Mouse (Mus musculus): Measurements from ENCODE around the gene Agbl4.
"Not testable (repeated sequence)": the region's sequence is repeated elsewhere in the genome, so short reads cannot be mapped to it uniquely, and the experiment has no call there.

Gene Agbl4

DNA sequence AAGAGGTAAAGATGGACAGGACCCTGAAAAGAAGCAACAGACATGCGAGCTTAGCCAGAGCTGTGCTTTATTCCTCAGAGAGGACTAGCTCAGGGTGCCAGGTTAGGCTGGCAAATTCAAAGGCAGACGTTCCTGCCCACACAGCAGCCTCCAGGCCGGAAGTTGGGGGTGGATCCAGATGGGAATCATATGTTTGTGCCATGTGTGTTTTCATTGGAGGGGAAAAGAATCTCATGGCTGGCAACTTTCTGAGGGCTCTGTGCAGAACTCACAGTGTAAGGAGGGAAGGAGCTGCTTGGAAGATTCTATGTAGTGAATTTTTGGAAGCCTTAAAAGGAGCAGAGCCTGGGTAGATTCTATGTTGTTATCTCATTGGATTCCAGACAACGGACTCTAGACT is 519.1 kb downstream of the Agbl4 start:
- DNase-seq (ENCODE audit: low read depth, low spot score), result no peak

- no peak for DNase-seq (ENCODE audit: low read depth, low spot score)
These were observed 523.6 kb downstream of the Agbl4 start for GRCm38 (mm10) chr4:110921013-110921412.

GRCm38 (mm10) chr4:111001641-111002040 is 604.2 kb downstream of the Agbl4 start:
- no peak for DNase-seq (ENCODE audit: low read depth, low spot score)

- DNase-seq (ENCODE audit: low read depth, low spot score), result no peak
These were observed 607.4 kb downstream of the Agbl4 start for GRCm38 (mm10) chr4:111004719-111005479.

GRCm38 (mm10) chr4:111019376-111019775 is 621.9 kb downstream of the Agbl4 start:
- DNase-seq (ENCODE audit: low read depth, low spot score), result no peak

- no peak for DNase-seq (ENCODE audit: low read depth, low spot score)
These were observed 669.9 kb downstream of the Agbl4 start for GRCm38 (mm10) chr4:111067330-111067729.

GRCm38 (mm10) chr4:111073738-111074497 is 676.5 kb downstream of the Agbl4 start:
- DNase-seq (ENCODE audit: low read depth, low spot score), result no peak

GRCm38 (mm10) chr4:111074701-111075154 is 677.3 kb downstream of the Agbl4 start:
- no peak for DNase-seq (ENCODE audit: low read depth, low spot score)

DNA sequence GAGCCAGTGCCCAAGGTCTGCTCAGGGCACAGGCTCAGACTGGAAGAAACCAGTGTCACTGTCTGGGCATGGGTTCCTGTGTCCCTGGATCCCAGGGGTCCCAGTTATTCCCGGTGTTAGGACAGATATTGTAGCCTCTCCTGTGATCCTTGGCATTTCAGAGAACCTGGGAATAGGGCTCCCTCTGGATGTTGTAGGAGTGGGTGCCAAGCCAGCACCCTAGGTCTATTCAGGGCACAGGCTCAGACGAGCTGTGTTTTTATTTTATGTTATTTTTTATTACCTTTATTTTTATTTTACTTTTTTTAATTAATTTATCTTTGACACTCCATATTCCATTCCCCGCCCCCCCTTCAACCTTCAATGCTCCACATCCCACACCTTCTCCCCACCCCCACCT is 680.3 kb downstream of the Agbl4 start:
- DNase-seq (ENCODE audit: low read depth, low spot score), result no peak

- no peak for DNase-seq (ENCODE audit: low read depth, low spot score)
These were observed 687.9 kb downstream of the Agbl4 start for GRCm38 (mm10) chr4:111085330-111085729.

DNA sequence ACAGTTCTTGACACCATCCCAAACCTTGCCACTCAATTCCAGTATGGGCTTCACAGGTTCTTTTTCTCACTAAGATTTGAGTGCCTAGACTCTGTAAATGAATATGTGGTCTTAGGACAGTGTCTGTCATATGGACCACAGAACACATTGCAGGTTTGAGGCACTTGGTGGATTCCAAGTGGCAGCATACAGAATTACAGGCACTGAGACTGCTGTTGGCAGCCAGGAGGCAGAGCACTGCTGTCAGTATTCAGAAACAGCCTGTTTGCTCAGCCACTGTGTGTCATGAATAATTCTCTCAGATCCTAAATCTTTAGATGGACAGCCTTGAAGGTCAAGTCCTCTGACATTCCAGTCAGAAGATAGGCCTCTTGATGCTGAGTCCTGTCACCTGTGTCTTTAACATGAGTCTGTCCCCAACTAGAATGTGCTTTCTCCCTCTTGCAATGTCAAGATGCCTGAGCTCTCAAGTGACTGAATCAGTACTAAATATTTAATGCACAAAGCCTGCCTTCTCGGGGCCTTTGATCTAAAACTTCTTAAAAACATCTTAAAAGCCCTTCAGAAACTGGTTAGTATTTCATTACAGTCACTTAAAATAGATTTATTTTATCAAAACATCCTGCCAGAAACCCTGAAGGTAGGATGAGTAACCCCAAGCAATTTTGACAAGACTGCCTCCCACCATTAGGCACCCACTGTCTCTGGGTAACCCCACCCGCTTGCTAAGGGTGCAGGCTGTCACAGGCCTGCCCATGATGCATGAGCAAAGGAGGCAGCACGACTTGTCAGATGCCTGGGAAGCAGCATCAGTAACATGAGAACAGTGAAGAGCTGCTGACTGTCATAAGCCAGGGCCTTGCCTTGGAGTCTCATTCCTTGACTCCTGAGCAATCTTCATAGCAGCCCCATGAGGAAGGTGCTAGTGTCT is 739.0 kb downstream of the Agbl4 start:
- DNase-seq (ENCODE audit: low read depth, low spot score), result no peak

GRCm38 (mm10) chr4:111147748-111148147 is 750.3 kb downstream of the Agbl4 start:
- DNase-seq (ENCODE audit: low read depth, low spot score), result no peak

DNA sequence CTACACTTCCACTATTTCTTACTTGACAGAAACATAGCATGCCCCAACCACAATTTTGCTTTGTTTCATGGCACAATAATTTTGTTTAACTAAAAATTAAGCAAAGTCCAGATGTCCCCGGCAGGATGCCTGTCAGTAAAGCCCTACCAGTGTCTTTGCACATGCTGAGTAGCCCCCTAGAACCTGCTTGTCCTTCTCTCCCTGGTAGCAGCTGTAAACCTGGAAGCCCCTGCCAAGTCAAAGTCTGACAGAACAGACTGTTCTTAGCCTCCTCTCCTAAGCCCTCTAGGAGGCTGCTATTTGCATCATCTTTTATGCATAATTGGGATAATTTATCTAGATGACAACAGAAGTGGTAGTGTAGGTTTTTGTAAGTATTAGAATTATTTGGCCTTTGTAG is 758.4 kb downstream of the Agbl4 start:
- DNase-seq (ENCODE audit: low read depth, low spot score), result no peak

DNA sequence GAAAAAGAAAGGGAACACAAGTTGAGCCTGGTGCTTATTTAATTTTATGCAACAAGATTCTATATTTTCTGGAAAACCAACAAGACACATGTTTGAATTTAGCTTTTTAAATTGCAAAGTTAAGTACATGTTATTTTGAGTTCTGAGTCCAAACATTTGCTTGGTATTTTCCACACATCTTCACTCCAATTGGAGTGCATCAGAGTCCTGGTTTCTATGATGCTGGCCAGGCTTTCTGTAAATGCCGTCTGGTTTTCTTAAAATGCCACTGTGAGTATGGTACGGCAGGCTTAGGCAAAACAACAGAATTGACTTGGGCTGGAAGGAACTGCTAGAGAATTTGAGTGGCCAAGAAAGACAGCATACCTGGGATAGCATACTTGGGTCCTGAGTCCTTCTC is 784.0 kb downstream of the Agbl4 start:
- DNase-seq (ENCODE audit: low read depth, low spot score), result no peak

DNA sequence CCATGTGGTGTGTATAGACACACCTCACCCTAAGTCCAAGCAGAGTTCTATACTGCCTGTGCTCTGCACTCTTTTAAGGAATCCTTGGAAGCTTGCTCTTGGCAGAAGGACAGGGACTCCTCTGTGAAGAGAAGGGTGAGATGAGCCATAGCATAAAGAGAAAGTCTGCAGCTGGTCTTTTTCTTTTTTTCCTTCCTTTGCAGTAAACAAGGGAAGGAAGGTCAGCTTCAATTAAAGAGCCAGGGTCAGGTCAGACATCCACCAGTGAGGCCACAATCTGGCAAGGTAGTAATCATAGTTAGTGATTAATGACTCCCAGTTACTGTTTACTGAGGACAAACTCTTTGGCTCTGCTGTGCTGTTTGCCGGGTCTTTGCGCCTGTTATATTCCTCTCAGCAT is 802.6 kb downstream of the Agbl4 start:
- no peak for DNase-seq (ENCODE audit: low read depth, low spot score)

DNA sequence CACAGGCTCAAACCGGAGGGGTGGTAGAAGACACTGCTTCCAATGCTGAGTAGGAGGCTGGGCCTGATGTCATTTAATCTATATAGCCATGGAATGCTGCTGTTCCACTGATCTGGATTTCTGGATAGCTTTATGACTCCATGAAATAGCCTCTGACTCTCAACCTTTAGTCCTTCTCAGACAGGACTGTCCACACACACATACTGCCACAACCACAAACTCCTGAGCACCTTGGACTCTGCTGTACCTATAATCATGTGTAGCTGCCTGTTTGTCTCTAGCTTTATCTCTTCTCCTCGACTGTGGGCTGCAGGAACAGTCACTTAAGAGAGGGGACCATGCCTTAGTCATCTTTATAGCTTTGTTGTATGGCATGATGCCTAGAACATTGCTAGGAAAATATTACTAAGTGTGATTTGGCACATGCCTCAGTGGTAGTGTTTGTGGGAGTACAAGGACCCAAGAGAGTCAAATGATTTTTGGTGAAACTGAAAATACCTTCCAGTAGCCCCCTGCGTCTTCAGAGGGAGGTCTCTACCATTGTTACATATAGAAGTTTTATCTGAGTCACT is 817.8 kb downstream of the Agbl4 start:
- no peak for DNase-seq (ENCODE audit: low read depth, low spot score)

GRCm38 (mm10) chr4:111219030-111219429 is 821.6 kb downstream of the Agbl4 start:
- not testable (repeated sequence) for DNase-seq (ENCODE audit: low read depth, low spot score)

GRCm38 (mm10) chr4:111219543-111219942 is 822.1 kb downstream of the Agbl4 start:
- not testable (repeated sequence) for DNase-seq (ENCODE audit: low read depth, low spot score)

DNA sequence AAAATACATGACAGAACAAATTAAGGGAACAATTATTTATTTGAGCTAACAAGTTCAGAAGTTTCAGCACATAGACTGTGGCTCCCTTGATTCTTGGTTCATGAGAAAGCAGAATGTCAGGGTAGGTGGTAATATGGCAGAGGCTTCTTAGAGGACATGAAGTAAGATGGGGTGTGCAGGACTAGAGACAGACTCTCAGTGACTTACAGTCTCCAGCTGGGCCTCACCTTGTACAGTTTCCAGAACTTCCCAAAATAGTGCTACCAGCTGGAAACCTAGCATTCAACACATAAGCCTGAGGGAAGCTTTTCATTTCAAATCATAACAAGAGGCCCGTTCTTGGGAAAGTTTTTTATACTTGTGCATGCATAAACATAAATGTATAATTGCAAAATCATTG is 836.4 kb downstream of the Agbl4 start:
- no peak for DNase-seq (ENCODE audit: low read depth, low spot score)

- DNase-seq (ENCODE audit: low read depth, low spot score), result no peak
These were observed 854.5 kb downstream of the Agbl4 start for GRCm38 (mm10) chr4:111251917-111252316.

GRCm38 (mm10) chr4:111255499-111255898 is 858.0 kb downstream of the Agbl4 start:
- no peak for DNase-seq (ENCODE audit: low read depth, low spot score)

Data from CD4-positive helper T cell, adult 2 months (primary cell).